Mouse (Mus musculus): ENCODE measurements at regions not wholly inside any gene's neighbourhood (a gene's known extent, or its start where the extent isn't known, plus 50 kb on each side); places are given as distances from the start of the nearest gene placed in this dataset.
A peak's percentile ranks its signal among the peaks of the same experiment; 100 is the strongest.

GRCm38 (mm10) chr16:31508981-31509380 lies 86.9 kb downstream of the Bdh1 start:
- ATAC-seq (replicated peaks in 1 of 2; ENCODE audit: insufficient read depth in 1 of 2, low FRiP score in 2 of 2, low TSS enrichment in 1 of 2, low read depth in 1 of 2, poor library complexity in 2 of 2, severe bottlenecking in 2 of 2), result peak in 1 of 2 experiments; percentile 20; a peak in 1 of 4 replicates

DNA sequence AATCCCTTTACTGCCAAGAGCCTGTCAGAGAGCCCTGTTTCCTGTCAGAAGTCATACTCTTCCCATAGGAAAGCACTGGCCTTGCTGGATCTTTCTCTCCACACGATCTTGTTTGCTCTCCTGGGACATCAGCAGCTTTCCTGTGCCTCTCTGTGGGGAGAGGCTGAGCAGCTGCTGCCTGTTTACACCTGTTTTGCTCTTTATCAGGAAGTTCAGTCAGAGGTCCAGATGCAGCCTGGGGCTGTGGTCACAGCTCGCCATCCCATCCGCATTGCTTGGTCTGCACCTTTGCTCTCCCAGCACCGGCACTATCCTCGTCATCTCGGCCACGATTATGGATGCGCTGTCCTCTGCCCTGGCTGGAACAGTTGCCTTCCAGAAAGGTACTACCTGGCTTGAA lies 88.0 kb downstream of the Bdh1 start:
- no peak for ATAC-seq (replicated peaks in 1 of 2; ENCODE audit: insufficient read depth in 1 of 2, low FRiP score in 2 of 2, low TSS enrichment in 1 of 2, low read depth in 1 of 2, poor library complexity in 2 of 2, severe bottlenecking in 2 of 2)

DNA sequence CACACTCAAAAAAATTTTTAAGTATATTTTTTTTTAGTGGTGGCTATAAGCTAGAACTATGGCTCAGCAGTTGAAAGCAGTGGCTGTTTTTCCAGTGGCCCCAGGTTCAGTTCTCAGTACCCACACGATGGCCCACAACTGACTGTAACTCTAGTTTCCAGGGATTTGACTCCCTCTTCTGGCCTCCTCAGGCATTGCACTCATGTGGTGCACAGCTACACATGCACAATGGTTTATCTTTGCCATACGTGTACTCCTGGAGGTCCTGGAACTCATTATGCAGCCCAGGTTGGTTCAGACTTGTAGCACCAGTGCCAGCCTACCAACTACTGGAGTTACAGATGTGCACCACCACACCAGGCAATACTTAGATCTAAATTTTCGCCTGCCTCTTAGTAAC lies 96.7 kb downstream of the Bdh1 start:
- no peak for ATAC-seq (replicated peaks in 1 of 2; ENCODE audit: insufficient read depth in 1 of 2, low FRiP score in 2 of 2, low TSS enrichment in 1 of 2, low read depth in 1 of 2, poor library complexity in 2 of 2, severe bottlenecking in 2 of 2)

DNA sequence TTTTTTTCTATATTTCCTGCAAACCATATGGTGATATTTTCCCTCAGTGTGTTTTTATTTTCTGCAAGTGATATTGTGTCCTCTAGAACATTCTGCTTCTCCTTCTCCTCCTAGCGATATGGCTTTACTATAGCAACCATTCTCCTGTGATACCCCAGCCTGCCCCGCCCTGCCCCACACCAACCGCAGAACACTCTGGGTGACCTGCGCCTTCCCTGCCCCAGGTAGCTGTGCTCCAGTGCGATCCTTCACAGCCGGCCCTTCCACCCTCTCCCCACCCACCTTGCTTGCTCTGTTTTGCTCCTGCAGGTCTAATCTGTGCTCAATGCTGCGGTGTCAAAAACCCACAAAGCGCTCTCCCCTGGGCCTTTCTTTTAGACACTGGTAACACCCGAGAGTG lies 98.0 kb downstream of the Bdh1 start:
- no peak for ATAC-seq (replicated peaks in 1 of 2; ENCODE audit: insufficient read depth in 1 of 2, low FRiP score in 2 of 2, low TSS enrichment in 1 of 2, low read depth in 1 of 2, poor library complexity in 2 of 2, severe bottlenecking in 2 of 2)

GRCm38 (mm10) chr16:31521786-31522185 lies 99.7 kb downstream of the Bdh1 start:
- ATAC-seq (replicated peaks in 1 of 2; ENCODE audit: insufficient read depth in 1 of 2, low FRiP score in 2 of 2, low TSS enrichment in 1 of 2, low read depth in 1 of 2, poor library complexity in 2 of 2, severe bottlenecking in 2 of 2), result no peak

DNA sequence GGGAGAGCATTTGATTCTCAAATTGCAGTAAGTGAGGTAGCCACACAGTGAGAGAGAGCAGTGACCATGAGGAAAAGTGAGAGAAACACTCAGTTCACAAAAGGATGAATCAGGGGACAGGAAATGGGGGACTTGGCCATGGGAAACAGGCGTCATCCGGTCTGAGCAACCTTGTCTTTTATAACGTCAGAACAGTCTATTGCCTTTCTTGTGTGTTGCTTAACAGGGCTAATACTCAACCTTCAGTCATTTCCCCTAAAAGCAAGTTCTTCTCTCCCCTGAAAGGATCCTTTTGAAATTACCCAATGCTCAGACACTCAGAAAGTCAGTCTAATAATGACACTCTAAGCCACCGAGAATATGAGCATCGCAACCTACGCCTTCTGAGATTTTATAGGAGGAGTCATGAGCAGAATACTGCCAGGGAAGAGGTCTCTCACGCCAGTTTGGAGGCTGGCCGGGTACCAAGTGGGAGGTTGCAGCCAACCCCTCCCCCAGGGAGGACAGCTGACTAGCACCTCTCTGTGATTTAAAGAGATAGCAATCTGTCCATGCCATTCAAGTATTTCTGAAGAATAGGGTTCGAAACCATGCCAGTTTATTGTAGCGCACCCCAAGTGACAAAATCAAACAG lies 104.7 kb downstream of the Bdh1 start:
- ATAC-seq (replicated peaks in 1 of 2; ENCODE audit: insufficient read depth in 1 of 2, low FRiP score in 2 of 2, low TSS enrichment in 1 of 2, low read depth in 1 of 2, poor library complexity in 2 of 2, severe bottlenecking in 2 of 2), result no peak

- 0 out of 4 replicates have a peak, but pooled peaks of 1 of the 2 experiments have one; percentile 39 for ATAC-seq (replicated peaks in 1 of 2; ENCODE audit: insufficient read depth in 1 of 2, low FRiP score in 2 of 2, low TSS enrichment in 1 of 2, low read depth in 1 of 2, poor library complexity in 2 of 2, severe bottlenecking in 2 of 2)
These were observed 106.7 kb downstream of the Bdh1 start for GRCm38 (mm10) chr16:31528596-31529283.

DNA sequence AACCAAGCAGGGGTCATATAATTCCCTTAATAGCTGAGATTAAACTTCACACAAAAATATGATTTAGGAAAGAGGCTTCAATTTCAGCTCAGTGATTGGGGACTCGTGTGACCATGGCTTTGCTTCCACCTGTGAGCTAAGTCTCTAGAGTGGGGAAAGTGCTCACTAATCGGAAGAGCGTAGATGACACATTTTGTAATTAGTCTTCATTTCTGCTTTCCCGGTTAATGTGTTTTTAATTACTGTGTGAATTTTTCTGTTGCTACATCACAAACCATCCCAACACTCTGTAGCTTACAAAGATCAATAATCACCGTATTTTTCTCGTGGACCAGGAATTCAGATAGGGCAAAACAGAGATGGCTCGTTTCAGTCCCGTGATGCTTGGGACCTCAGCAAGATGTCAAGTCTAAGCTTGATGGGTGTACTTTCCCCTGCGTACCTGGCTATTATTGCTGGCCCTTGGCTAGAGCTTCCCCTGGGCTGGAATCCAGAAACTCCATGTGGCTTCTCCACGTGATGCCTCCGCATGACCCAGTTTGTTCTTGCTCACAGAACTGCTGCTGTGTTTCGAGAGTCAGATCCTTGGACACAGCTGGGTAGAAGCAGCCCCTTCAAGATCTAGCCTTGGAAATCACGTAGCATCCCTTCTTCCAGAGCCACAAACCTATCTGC lies 107.3 kb downstream of the Bdh1 start:
- ATAC-seq (replicated peaks in 1 of 2; ENCODE audit: insufficient read depth in 1 of 2, low FRiP score in 2 of 2, low TSS enrichment in 1 of 2, low read depth in 1 of 2, poor library complexity in 2 of 2, severe bottlenecking in 2 of 2), result no peak

DNA sequence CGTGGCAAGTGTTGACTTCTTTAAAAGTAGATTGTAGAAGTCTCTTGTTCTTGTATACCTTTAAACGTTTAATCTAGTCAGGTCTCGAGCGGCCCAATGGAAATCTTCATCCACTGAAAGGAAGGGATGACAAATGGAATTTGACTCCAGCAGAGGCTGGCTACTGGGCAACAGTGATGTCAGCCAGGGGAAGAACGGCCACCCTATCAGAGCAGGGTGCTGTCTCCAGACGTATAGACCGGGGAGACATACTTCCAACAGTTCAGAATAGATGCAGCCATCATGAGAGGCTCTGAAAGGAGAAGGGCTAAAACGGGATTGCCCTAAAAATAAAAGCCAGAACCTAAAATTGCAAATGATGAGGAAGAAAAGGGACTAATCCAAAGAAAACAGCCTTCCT lies 108.0 kb downstream of the Bdh1 start:
- no peak for ATAC-seq (replicated peaks in 1 of 2; ENCODE audit: insufficient read depth in 1 of 2, low FRiP score in 2 of 2, low TSS enrichment in 1 of 2, low read depth in 1 of 2, poor library complexity in 2 of 2, severe bottlenecking in 2 of 2)

DNA sequence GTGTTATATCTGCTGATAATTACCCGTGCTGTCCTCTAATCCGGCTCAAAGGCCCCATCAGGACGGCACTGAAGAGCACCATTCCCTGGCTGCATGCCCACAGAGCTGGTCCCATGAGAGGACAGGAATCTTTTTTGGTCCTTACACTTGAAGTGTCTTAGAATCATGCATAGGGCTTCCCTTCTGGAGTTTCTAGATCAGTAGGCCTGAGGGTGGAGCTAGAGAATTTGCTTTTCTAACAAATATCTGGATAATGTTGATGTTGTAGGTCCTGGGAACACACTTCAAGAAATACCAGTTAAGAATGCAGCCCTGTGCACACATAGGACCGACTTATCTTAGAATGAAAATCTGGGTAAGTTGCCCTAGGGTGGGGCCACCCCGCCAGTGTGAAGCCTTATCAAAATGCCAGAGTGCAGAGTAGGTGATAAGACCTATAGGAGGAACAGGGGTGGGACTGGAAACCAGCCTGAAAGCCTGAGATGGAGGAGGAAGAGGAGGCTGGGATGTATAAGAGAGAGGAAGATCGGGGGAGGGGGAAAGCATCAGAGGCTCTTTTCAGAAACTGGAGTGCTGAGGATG lies 111.2 kb downstream of the Bdh1 start:
- no peak for ATAC-seq (replicated peaks in 1 of 2; ENCODE audit: insufficient read depth in 1 of 2, low FRiP score in 2 of 2, low TSS enrichment in 1 of 2, low read depth in 1 of 2, poor library complexity in 2 of 2, severe bottlenecking in 2 of 2)

GRCm38 (mm10) chr16:31534923-31535523 lies 112.9 kb downstream of the Bdh1 start:
- no peak for ATAC-seq (replicated peaks in 1 of 2; ENCODE audit: insufficient read depth in 1 of 2, low FRiP score in 2 of 2, low TSS enrichment in 1 of 2, low read depth in 1 of 2, poor library complexity in 2 of 2, severe bottlenecking in 2 of 2)

DNA sequence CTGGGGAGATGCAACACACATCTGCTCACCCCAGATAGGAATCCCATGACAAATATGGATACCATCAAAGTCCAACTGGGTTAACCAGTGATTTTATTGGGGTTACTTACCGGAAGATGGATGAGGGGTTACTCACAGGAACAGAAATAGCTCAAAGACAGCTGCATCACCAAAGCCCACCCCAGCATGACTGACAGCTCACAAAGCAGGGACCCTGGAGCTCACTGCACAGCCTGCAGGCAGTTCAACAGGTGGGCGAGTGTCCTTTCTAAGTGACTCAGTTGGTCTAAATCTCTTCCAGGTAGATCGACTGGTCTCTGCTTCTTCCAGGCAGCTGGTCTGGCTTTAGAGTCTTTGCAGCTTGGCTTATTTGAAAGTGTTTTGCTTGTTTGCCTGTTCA lies 114.2 kb downstream of the Bdh1 start:
- ATAC-seq (replicated peaks in 1 of 2; ENCODE audit: insufficient read depth in 1 of 2, low FRiP score in 2 of 2, low TSS enrichment in 1 of 2, low read depth in 1 of 2, poor library complexity in 2 of 2, severe bottlenecking in 2 of 2), result no peak

DNA sequence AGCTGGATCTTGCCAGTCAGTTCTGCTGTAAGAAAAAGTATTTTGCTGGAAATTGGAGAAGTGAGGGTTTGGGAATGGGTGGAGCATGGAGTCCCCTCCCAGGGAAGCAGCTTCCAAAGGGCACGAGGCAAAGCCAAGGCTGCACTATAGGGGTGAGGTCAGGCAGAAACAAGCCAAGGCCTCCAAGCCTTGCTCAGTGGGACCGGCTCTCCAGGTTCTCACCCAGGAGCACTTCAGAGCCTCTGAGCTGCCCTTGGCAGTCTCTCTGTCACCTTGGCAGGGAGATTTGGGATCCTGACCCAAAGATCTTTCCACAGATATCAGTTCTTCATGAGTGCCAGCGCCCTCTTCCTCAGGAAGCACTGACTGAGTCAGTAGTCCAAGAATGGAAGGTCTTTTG lies 116.5 kb downstream of the Bdh1 start:
- no peak for ATAC-seq (replicated peaks in 1 of 2; ENCODE audit: insufficient read depth in 1 of 2, low FRiP score in 2 of 2, low TSS enrichment in 1 of 2, low read depth in 1 of 2, poor library complexity in 2 of 2, severe bottlenecking in 2 of 2)

DNA sequence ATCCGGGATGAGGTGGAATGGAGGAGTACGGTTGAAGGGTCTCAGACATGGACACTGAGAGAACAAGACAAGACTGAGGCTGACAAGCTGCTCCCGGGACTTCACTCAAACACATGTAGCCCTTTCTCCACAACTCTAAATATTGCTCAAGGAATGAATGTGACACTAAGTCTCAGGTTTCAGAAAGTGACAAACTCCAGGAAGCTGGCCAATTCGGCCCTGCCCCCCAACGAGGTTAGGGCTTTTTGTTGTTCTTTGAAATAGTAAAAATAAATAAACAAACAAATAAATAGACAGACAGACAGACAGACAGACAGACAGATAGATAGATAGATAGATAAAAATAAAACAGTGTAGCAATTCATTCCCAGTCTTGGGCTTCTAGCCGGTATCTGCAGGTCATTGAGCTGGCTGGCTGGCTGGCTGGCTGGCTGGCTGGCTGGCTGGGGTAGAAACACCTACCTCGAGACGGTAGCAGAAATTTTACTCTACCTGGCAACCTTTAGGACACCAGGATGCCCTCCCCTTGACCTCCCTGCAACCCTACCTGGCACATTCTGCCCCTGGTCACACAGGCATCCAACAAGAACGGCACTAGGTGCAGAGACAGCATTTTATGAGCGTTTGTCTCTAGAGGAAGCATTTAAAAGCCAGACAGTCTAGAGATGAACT lies 119.6 kb upstream of the Dlg1 start:
- ATAC-seq (replicated peaks in 1 of 2; ENCODE audit: insufficient read depth in 1 of 2, low FRiP score in 2 of 2, low TSS enrichment in 1 of 2, low read depth in 1 of 2, poor library complexity in 2 of 2, severe bottlenecking in 2 of 2), result no peak

GRCm38 (mm10) chr16:31546062-31546827 lies 117.0 kb upstream of the Dlg1 start:
- no peak; a peak in 1 of 4 replicates for ATAC-seq (replicated peaks in 1 of 2; ENCODE audit: insufficient read depth in 1 of 2, low FRiP score in 2 of 2, low TSS enrichment in 1 of 2, low read depth in 1 of 2, poor library complexity in 2 of 2, severe bottlenecking in 2 of 2)

DNA sequence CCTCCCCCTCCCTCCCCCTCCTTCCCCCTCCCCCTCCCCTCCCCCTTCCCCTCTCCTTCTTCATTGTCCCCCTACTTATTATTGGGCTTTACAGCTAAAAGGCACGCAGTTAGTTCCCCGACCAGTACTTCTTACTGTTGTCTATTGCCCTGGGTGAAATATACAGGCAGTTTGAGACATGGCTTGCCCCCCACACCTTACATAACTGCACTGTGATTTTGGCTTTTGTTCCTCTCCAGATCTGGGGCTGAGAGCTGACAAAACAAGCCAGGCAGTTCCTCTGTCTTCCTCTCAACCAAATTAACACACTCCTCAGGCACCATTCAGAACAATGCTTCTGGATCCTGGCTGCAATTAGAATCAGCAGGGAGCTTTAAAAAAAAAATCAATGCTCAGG lies 116.4 kb upstream of the Dlg1 start:
- no peak for ATAC-seq (replicated peaks in 1 of 2; ENCODE audit: insufficient read depth in 1 of 2, low FRiP score in 2 of 2, low TSS enrichment in 1 of 2, low read depth in 1 of 2, poor library complexity in 2 of 2, severe bottlenecking in 2 of 2)

GRCm38 (mm10) chr16:31547391-31547790 lies 115.9 kb upstream of the Dlg1 start:
- no peak for ATAC-seq (replicated peaks in 1 of 2; ENCODE audit: insufficient read depth in 1 of 2, low FRiP score in 2 of 2, low TSS enrichment in 1 of 2, low read depth in 1 of 2, poor library complexity in 2 of 2, severe bottlenecking in 2 of 2)

All from hematopoietic stem cell, adult 5-6 weeks (primary cell).